Mouse (Mus musculus) intestine, postnatal 0 days (tissue): ENCODE results near the gene Cuedc1. TPM values are rescaled to one million over a fixed set of nuclear protein-coding genes. Genes with fewer than 3 reads are reported as not detected.

Experiments used
- ATAC-seq: fragments of 200-750 bp; cut with Nextera tagmentation; 2 replicates; pipeline ENCODE4 v1.8.0; 2017; ENCODE audit warnings: mild to moderate bottlenecking, moderate TSS enrichment, moderate library complexity
- H3K27ac ChIP-seq: fragments of 300-500 bp; sonication (generic); 2 replicates; pipeline ENCODE4 v1.5.1; 2014; ENCODE audit warnings: mild to moderate bottlenecking, low read depth, low read length, moderate library complexity
- H3K27me3 ChIP-seq: fragments of 300-500 bp; sonication (generic); replicated peaks from 2 replicates; pipeline ENCODE4 v1.6.1; 2014; ENCODE audit warnings: low read length, mixed read lengths; ENCODE audit not compliant: control insufficient read depth, insufficient read depth
- H3K36me3 ChIP-seq: fragments of 300-500 bp; sonication (generic); 2 replicates; pipeline ENCODE4 v1.6.1; 2014; ENCODE audit warnings: mild to moderate bottlenecking, moderate library complexity; ENCODE audit not compliant: control insufficient read depth, insufficient read depth
- H3K4me1 ChIP-seq: fragments of 300-500 bp; sonication (generic); replicated peaks from 2 replicates; pipeline ENCODE4 v1.6.1; 2014; ENCODE audit warnings: antibody characterized with exemption, low read length, mixed read lengths; ENCODE audit not compliant: control insufficient read depth, insufficient read depth
- H3K4me2 ChIP-seq: fragments of 300-500 bp; sonication (generic); replicated peaks from 2 replicates; pipeline ENCODE4 v1.6.1; 2014; ENCODE audit warnings: low read depth, mild to moderate bottlenecking, moderate library complexity
- H3K4me3 ChIP-seq: fragments of 300-500 bp; sonication (generic); 2 replicates; pipeline ENCODE4 v1.5.1; 2014; ENCODE audit warnings: low read depth, low read length
- H3K9ac ChIP-seq: fragments of 300-500 bp; sonication (generic); 2 replicates; pipeline ENCODE4 v1.6.1; 2014; ENCODE audit warnings: mild to moderate bottlenecking, low read depth, low read length
- H3K9me3 ChIP-seq: fragments of 300-500 bp; sonication (generic); 2 replicates; pipeline ENCODE4 v1.6.1; 2016; ENCODE audit warnings: mixed run types; ENCODE audit not compliant: control insufficient read depth
- CTCF ChIP-seq: sonication (generic); IDR thresholded peaks from 2 replicates; pipeline ENCODE4 v1.5.1; 2016; ENCODE audit warnings: low read depth, mild to moderate bottlenecking, control low read depth, antibody characterized with exemption, moderate library complexity
- WGBS: fragments of 180-500 bp; shearing (Covaris S2); extraction: QIAGEN DNeasy Blood & Tissue Kit; methylation state at CpG from one replicate; pipeline ENCODE4 v1.1.7; 2014; 5-methylcytosine and 5-hydroxymethylcytosine counted together
- polyA plus RNA-seq: library from polyadenylated mRNA; unstranded; fragments of >200 nt; fragmentation: Nextera tagmentation; extraction: Ambion mirVana; gene quantifications from 2 replicates; pipeline ENCODE4 v1.2.1, GENCODE M21; 2015

Cuedc1 gene
- polyA plus RNA-seq, 1 experiment from 2014 or later, result 7.1 TPM

GRCm38 (mm10) chr11:88169531-88170040, 71.7 kb downstream of the Cuedc1 start:
- WGBS, result 38% methylated on average over 32 of the region's 32 CpGs
- Histone ChIP-seq H3K27me3 (no peaks in the 10 kb centered on the region), H3K36me3 (peaks cover 5% of the 10 kb centered on the region; the same call in 1 of the 2 replicates), H3K9me3 (no peaks in the 10 kb centered on the region), H3K4me3 (no peak overlapping the region), H3K27ac (no peak overlapping the region), H3K4me2 (no peak overlapping the region), H3K4me1 (no peaks in the 10 kb centered on the region; the same call in 1 of the 2 replicates), H3K9ac (no peak overlapping the region)
- no peak for ATAC-seq
- TF ChIP-seq CTCF, result no peak

GRCm38 (mm10) chr11:88170606-88171005, 72.7 kb downstream of the Cuedc1 start:
- H3K27ac ChIP-seq, result no peak overlapping the region
- no peak overlapping the region for H3K9ac ChIP-seq
- TF ChIP-seq CTCF, result no peak
- no peak for ATAC-seq
- no peak overlapping the region for H3K4me3 ChIP-seq
- no peak overlapping the region for H3K4me2 ChIP-seq
- no peaks in the 10 kb centered on the region for H3K9me3 ChIP-seq
- H3K4me1 ChIP-seq, result no peaks in the 10 kb centered on the region; the same call in 1 of the 2 replicates
- peaks cover 5% of the 10 kb centered on the region; the same call in 1 of the 2 replicates for H3K36me3 ChIP-seq
- H3K27me3 ChIP-seq, result no peaks in the 10 kb centered on the region
- WGBS, result 82% methylated on average over 3 of the region's 3 CpGs

- Histone ChIP-seq H3K27me3 (no peaks in the 10 kb centered on the region), H3K4me1 (no peaks in the 10 kb centered on the region; the same call in 1 of the 2 replicates), H3K4me3 (no peak overlapping the region), H3K27ac (no peak overlapping the region; the same call in 1 of the 2 replicates), H3K9ac (no peak overlapping the region), H3K4me2 (no peak overlapping the region), H3K9me3 (no peaks in the 10 kb centered on the region), H3K36me3 (peaks cover 5% of the 10 kb centered on the region; the same call in 1 of the 2 replicates)
- no peak for TF ChIP-seq CTCF
- 71% methylated on average over 15 of the region's 15 CpGs for WGBS
- ATAC-seq, result no peak
These were observed 74.1 kb downstream of the Cuedc1 start for GRCm38 (mm10) chr11:88171876-88172442.

GRCm38 (mm10) chr11:88172601-88173325, 74.9 kb downstream of the Cuedc1 start:
- ATAC-seq, result peak; percentile 41
- WGBS, result 37% methylated on average over 10 of the region's 10 CpGs
- Histone ChIP-seq H3K36me3 (peaks cover 5% of the 10 kb centered on the region; the same call in 1 of the 2 replicates), H3K4me2 (no peak overlapping the region), H3K27me3 (no peaks in the 10 kb centered on the region), H3K27ac (peak overlapping the region; percentile 35), H3K9ac (no peak overlapping the region), H3K9me3 (no peaks in the 10 kb centered on the region), H3K4me3 (no peak overlapping the region), H3K4me1 (no peaks in the 10 kb centered on the region; the same call in 1 of the 2 replicates)
- TF ChIP-seq CTCF, result no peak

- ATAC-seq, result 0 out of 2 replicates have a peak, but pooled peaks have one; percentile 10
- peaks cover 5% of the 10 kb centered on the region; the same call in 1 of the 2 replicates for H3K36me3 ChIP-seq
- no peaks in the 10 kb centered on the region; the same call in 1 of the 2 replicates for H3K4me1 ChIP-seq
- no peaks in the 10 kb centered on the region for H3K27me3 ChIP-seq
- no peaks in the 10 kb centered on the region for H3K9me3 ChIP-seq
- no peak overlapping the region for H3K4me3 ChIP-seq
- H3K9ac ChIP-seq, result no peak overlapping the region
- no peak overlapping the region for H3K4me2 ChIP-seq
- peak overlapping the region; percentile 35 for H3K27ac ChIP-seq
- no peak for TF ChIP-seq CTCF
- 18% methylated on average over 9 of the region's 9 CpGs for WGBS
These were observed 75.6 kb downstream of the Cuedc1 start for GRCm38 (mm10) chr11:88173386-88174025.

- Histone ChIP-seq H3K4me2 (peak overlapping the region; percentile 21), H3K36me3 (no peaks in the 10 kb centered on the region; the same call in 1 of the 2 replicates), H3K27ac (peak overlapping the region; percentile 50), H3K9ac (no peak overlapping the region), H3K4me1 (no peaks in the 10 kb centered on the region), H3K4me3 (no peak overlapping the region), H3K27me3 (no peaks in the 10 kb centered on the region), H3K9me3 (no peaks in the 10 kb centered on the region)
- peak; percentile 38 for TF ChIP-seq CTCF
- peak; percentile 20; the same call in 1 of the 2 replicates for ATAC-seq
- WGBS, result 34% methylated on average over 6 of the region's 6 CpGs
These were observed 82.7 kb downstream of the Cuedc1 start for GRCm38 (mm10) chr11:88180467-88180958.
